Mouse (Mus musculus) right cerebral cortex, postnatal 25 days (tissue): ENCODE results near the gene Aldh3a1.
A peak's percentile ranks its signal among the peaks of the same experiment; 100 is the strongest.

Experiments
- DNase-seq: peaks from one replicate; pipeline ENCODE4 v3.0.0; 2022

The Aldh3a1 gene

DNA sequence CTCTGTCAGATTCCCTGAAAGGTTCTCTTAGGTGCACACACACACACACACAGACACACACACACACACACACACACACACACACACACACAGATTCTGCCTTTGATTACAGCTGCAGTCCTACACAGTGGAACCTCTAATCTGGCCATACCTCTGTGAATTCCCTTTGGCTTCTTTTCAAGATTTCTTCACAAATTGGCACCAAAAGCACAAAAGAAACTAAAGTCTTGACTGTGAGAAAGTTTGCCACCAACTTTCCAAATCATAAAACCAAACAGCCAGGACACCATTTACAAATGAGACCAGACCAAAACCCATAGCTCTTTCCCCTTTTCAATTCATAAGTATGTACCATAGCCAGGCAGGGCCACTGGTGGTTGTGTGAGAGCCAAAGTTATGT, 9.4 kb upstream of the Aldh3a1 start:
- no peak for DNase-seq

DNA sequence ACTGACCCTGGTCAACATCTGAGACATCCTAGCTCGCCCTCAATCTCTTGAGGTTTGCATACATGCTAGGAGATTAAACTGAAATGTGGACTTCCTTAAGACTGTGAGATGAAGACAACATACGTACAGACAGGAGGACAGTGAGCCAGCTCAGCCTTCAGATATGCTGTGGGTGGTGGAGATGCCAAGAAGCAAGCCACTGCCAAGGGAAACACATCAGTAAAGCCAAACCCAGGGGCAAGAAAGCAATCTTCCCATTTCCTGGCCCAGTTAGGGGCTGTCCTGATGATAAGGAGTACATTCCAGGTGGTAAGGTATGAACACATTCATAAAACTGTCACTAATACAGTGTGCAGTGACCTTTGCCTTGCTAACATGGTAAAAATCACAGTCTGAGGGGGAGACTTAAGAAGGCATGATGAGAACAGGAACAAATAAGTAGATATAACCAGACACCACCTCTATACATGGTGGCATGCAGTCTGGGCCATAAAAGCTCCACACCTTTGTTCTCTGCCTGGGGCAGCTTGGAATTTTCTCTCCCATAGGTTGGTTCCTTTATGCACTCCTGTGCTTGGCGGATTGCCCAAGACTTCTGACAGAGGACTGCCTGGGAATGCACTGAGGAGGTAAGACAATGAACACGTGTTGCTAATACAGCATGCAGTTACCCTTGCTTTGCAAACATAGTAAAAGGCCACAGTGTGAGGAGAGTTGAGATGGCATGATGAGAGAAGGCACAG, 7.5 kb upstream of the Aldh3a1 start:
- no peak for DNase-seq

DNA sequence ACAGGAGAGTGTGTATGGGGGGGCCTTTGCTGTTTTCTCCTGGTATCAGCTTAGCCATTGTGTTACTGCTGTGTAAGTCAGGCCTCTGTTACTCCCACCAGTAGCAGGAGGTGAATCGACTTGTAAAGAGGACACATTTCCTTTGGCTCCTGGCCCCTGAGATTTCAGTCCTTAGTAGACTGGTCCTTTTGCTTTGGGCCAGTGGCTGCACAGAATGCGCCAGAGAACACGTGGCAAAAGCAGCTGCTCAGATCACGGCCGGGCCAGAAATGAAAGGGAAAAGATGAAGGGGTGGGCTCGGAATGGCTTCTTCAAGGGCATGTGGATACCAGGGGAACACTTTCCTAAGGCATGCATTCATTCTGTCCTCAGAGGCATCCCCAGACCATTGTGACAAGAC, 5.2 kb upstream of the Aldh3a1 start:
- no peak for DNase-seq

DNA sequence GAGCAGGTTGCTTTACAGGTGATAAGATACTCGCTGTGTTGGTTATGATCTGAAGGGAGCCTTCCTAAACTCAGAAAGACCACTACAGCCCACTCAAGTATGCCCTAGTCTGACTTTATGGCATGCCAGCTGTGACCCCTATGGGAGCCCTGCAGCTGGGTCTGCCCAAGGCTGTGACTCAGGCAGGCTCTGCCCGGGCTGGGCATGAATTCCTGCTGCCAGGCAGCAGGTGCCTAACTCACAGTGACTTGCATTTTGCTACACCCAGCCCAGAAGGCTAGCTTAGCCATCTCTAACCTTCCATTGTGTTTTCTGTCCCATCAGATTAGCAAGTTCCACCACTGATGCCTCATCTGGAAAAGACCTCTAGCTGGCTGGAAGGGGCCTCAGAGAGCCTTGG, 4.5 kb upstream of the Aldh3a1 start:
- DNase-seq: no peak

DNA sequence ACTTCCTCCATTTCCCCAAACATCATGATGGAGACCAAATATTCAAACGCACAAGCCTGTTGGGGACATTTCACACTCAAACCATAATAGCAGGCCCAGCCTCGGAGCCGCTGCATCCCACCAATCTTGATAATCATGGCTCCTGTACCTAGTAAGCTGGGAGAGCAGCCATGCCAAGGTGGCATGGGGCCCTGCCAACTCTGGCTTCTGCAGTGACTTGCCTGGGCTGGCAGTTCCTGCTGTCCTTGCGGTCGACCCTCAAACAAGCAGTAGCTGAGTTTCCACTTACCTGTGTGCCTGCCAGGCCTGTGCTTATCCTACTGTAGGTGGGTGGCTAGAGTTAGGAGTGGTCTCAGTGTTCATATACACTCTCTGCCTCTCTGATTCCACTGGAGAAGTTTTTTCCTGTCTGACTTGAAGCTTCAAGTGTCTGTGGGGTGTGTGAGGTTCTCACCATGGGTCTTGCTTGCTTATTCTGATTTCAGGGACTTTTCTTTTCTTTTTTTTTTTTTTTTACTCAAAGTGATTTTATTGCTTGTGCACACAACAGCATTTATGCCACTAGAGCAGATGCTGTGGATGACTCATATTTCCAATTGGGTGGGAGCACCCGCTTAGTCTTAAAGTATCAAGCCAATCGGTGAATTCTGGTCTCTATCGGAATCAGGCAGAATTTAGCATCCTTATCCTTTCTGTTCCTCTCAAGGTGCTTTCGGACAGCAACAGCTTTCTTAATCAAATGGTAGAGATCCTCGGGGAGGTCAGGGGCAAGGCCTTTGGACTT, 2.0 kb upstream of the Aldh3a1 start:
- DNase-seq: no peak

- no peak for DNase-seq
These were observed 1.2 kb upstream of the Aldh3a1 start for GRCm38 (mm10) chr11:61206136-61206535.

- no peak for DNase-seq
These were observed 979 bp downstream of the Aldh3a1 start for GRCm38 (mm10) chr11:61208316-61208715.

DNA sequence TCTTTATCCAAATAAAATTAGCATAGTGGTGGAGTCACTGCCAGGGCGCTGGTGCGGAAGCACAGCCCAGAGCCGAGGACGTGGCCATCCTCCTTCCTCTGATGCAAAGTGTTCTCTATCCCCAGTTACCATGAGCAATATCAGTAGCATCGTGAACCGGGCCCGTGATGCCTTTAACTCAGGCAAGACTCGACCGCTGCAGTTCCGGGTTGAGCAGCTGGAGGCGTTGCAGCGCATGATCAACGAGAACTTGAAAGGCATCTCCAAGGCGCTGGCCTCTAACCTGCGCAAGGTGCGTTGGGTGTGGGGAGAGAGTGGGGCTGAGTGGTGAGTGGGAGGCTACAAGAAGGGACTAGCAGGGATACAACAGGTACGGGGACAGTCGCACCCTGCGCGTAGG, 4.8 kb downstream of the Aldh3a1 start:
- no peak for DNase-seq

GRCm38 (mm10) chr11:61215936-61216335, 8.6 kb downstream of the Aldh3a1 start:
- no peak for DNase-seq

GRCm38 (mm10) chr11:61220156-61220881, 13.0 kb downstream of the Aldh3a1 start:
- DNase-seq: no peak

DNA sequence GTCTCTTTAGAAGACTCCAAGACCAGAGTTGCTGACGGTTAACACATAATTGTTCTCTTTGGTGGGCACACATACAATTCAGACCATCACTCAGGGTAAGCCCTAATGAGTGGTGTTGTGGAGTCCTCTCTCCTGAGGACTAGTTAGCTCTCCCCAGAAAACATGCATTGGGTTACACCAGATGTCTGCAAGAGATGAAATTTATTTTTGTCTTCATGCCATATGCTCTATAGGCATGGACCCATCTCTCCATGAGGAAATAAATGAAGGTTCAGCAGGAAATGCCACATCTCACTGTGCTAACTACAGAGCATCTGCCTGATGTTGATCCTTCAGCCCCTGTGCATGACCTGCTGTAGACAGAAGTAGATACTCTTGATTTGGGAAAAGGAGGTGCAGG, 14.7 kb downstream of the Aldh3a1 start:
- DNase-seq: no peak

GRCm38 (mm10) chr11:61222971-61223745, 15.8 kb downstream of the Aldh3a1 start:
- no peak for DNase-seq

GRCm38 (mm10) chr11:61224234-61224744, 17.0 kb downstream of the Aldh3a1 start:
- no peak for DNase-seq

- DNase-seq: no peak
These were observed 17.6 kb downstream of the Aldh3a1 start for GRCm38 (mm10) chr11:61224907-61225306.

DNA sequence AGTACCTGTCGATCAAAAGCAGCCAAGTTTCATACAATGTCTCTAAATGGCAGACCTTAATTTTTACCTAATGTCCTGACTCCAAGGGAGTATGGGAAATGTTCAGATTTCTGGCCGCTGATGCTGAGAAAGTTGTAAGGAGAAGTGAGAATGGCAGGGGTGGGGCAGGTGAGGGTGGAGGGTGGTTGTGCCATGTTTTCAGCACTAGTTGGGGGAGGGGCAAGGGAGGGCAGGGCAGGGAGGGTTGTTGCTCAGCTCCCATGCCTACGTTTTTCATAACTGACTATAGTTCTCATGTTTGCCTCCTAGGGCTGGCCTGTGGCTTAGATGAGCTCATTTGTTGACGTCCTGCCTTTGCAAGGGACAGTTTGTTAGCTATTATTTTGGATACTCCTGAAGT, 18.2 kb downstream of the Aldh3a1 start:
- no peak for DNase-seq

GRCm38 (mm10) chr11:61225941-61226412, 18.6 kb downstream of the Aldh3a1 start:
- DNase-seq: peak; percentile 70

- DNase-seq: no peak
These were observed 20.5 kb downstream of the Aldh3a1 start for GRCm38 (mm10) chr11:61227816-61228215.

DNA sequence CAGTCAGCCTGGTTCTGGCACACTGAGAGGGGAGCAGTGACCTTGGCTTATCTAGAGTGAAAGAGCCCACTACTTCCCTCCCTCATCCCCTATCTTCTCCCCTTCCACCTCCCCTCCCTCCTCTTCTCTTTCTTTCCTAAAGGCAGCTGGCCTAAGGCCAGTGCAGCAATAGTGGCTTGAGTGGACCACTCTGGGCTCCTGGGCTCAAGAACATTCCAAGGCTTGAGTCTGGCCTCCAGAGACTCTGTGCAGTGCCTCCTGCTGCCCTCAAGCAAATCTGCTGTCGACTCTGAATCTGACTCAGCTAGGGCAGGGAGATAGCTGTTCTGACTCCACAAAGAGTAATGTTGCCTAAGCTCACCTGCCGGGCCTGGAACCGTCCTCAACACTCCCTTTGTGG, 21.1 kb downstream of the Aldh3a1 start:
- DNase-seq: no peak

- peak; percentile 29 for DNase-seq
These were observed 24.0 kb downstream of the Aldh3a1 start for GRCm38 (mm10) chr11:61231329-61231728.

DNA sequence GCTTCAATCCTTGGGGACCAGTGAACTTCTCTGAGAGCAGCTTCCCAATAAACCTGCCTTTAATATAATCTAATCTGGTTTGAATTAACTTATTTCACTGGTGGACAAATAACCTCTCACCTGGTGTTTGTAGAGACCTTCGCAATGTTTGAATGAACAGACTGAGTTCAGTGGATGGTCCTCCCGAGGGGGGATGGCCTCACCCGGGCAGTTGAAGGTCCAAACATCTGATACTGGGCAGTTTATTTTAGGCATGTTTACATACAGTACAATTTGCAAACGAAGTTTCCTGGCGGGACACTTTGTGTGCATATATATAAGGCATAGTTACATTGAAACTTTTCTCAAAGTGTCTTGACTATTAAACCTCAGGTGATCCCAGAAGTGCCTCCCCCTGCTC, 26.8 kb downstream of the Aldh3a1 start:
- no peak for DNase-seq

DNA sequence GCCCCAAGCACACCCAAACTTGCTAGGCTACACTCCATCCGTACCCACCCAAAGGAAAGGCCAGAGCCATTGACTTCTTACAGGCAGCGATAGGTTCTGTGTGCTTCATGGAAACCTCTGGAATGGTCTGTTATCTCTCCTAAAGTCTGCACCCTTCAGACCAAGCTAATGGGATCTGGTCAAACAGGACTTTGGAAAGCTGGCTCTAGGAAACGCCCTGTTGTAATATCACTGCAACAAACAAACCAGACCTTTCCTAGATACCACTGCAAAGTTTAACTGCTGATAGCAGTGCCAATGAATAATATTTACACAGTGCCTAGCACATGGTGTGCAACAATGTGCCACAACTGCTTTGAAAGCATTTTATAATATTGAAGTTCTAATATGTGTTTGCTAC, 28.7 kb downstream of the Aldh3a1 start:
- DNase-seq: no peak

DNA sequence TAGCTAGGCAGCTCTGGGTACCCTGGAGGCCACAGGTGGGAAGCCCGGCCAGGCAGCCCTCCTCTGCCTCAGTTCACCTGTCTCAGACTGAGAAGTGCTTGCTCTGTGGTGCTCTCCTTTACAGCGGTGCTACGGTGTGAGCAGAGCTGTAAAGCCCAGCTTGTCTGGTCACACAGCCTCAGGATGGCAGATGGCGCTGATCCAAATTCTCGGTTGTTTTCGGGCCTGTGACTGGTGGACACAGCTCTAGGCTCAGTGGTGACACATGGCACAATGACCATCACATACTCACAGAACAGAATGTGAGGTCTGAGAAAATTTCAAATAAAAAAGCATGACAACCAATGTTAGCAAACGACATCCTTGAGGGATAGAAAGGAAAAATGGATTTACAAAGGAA, 37.1 kb downstream of the Aldh3a1 start:
- no peak for DNase-seq

- DNase-seq: no peak
These were observed 44.4 kb downstream of the Aldh3a1 start for GRCm38 (mm10) chr11:61251741-61252140.
